Mouse (Mus musculus) midbrain, embryonic 12.5 days (tissue): ENCODE results near the gene Hspe1. TPM values are rescaled to one million over a fixed set of nuclear protein-coding genes. Genes with fewer than 3 reads are reported as not detected.

Experiments used
- ATAC-seq: fragments of 200-750 bp; cut with Nextera tagmentation; 2 replicates; pipeline ENCODE4 v1.8.0; 2017; ENCODE audit warnings: low read depth, moderate TSS enrichment, moderate library complexity; ENCODE audit not compliant: low FRiP score
- H3K27ac ChIP-seq: fragments of 300-500 bp; sonication (generic); replicated peaks from 2 replicates; pipeline ENCODE4 v1.5.1; 2016; ENCODE audit warnings: mild to moderate bottlenecking
- H3K27me3 ChIP-seq: fragments of 300-500 bp; sonication (generic); 2 replicates; pipeline ENCODE4 v1.6.1; 2016; ENCODE audit warnings: mild to moderate bottlenecking
- H3K36me3 ChIP-seq: fragments of 300-500 bp; sonication (generic); 2 replicates; pipeline ENCODE4 v1.6.1; 2016
- H3K4me1 ChIP-seq: fragments of 300-500 bp; sonication (generic); 2 replicates; pipeline ENCODE4 v1.6.1; 2016
- H3K4me2 ChIP-seq: fragments of 300-500 bp; sonication (generic); replicated peaks from 2 replicates; pipeline ENCODE4 v1.6.1; 2016; ENCODE audit warnings: mild to moderate bottlenecking, moderate library complexity
- H3K4me3 ChIP-seq: fragments of 300-500 bp; sonication (generic); 2 replicates; pipeline ENCODE4 v1.5.1; 2016; ENCODE audit warnings: mild to moderate bottlenecking
- H3K9ac ChIP-seq: fragments of 300-500 bp; sonication (generic); replicated peaks from 2 replicates; pipeline ENCODE4 v1.6.1; 2016; ENCODE audit warnings: mild to moderate bottlenecking, moderate library complexity
- H3K9me3 ChIP-seq: fragments of 300-500 bp; sonication (generic); 2 replicates; pipeline ENCODE4 v1.6.1; 2016; ENCODE audit warnings: mild to moderate bottlenecking
- WGBS: fragments of 180-500 bp; shearing (Covaris S2); methylation state at CpG from one replicate; pipeline ENCODE4 v1.1.7; 2016; 5-methylcytosine and 5-hydroxymethylcytosine counted together
- polyA plus RNA-seq: library from polyadenylated mRNA; unstranded; fragments of >200 nt; fragmentation: Nextera tagmentation; extraction: Ambion mirVana; gene quantifications from 2 replicates; pipeline ENCODE4 v1.2.1, GENCODE M21; 2016

The Hspe1 gene
- 373 and 400 TPM in 2 replicates for polyA plus RNA-seq

DNA sequence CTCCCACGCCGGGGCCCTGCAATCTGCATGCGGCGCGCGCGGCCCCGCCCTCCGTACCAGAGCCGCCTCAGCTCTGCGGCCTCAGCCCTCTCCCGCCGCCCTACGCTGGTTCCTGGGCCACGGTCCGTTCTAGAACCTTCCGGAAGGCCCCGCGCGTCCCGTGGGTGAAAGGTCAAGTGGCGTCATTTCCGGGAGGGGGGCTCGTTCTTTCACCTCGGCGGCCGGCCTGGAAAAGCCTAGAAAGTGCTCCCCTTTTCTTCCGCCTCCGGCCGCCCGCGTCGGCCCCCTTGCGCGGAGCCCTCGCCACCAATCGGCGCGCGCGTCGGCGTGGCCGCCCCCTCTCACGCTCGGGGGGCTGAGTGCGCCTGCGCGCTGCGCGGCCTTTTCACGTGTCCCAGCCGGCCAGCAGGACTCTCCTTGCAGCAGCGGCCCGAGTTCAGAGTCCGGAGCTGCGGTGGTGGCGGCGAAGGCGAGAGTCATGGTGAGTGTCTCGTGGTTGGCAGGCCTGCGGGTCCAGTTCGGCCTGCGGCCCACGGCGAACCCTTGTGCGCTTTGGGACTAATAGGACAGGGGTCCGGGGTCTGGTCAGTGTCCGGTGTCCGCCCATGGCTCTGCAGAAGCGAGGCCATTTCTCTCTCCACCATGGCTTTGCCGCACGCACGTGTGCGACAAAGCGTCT lies at the start of gene Hspe1, which contains the start of gene Hspd1:
Gene Hspe1, plus strand, starts transcription at position 201 of the 679 bp plus-strand sequence.
Gene Hspd1, minus strand, starts transcription at position 312 of the 679 bp plus-strand sequence.
- H3K36me3 ChIP-seq: peaks cover 30% of the 10 kb centered on the region
- peak within 1 kb of the TSS; percentile 86 for H3K4me3 ChIP-seq
- no peaks in the 10 kb centered on the region for H3K27me3 ChIP-seq
- under 1% methylated on average over 73 of the region's 76 CpGs for WGBS
- H3K9ac ChIP-seq: peak within 1 kb of the TSS; percentile 92
- no peaks in the 10 kb centered on the region for H3K9me3 ChIP-seq
- H3K4me1 ChIP-seq: peaks cover 37% of the 10 kb centered on the region
- peak within 1 kb of the TSS; percentile 94 for H3K27ac ChIP-seq
- peak within 1 kb of the TSS; percentile 91 for H3K4me2 ChIP-seq
- ATAC-seq: peak; percentile 95

DNA sequence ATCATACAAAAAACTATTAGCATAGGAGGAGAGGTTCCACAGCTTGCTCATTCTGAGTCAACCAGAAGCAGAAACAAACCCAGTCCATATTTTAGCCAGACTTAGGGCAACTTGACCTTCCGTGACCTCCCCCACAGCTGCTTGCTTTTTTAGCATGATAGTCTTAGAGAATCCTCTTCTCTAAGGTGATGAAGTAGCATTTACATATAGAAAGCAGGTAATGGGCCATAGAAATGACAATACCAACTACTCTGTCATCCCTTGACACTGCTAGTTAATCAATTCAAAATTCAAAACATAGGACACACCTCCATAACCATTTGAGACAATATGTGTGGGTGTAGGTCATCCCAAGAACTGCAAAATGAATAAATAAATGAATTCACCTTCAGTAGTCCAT lies 48.0 kb upstream of the Hspe1 start:
- Histone ChIP-seq H3K4me2 (no peak overlapping the region), H3K27me3 (no peaks in the 10 kb centered on the region), H3K9me3 (peaks cover 5% of the 10 kb centered on the region; the same call in 1 of the 2 replicates), H3K27ac (no peak overlapping the region), H3K4me3 (no peak overlapping the region), H3K4me1 (no peaks in the 10 kb centered on the region), H3K9ac (no peak overlapping the region), H3K36me3 (no peaks in the 10 kb centered on the region)
- WGBS: 96% methylated on average over 1 of the region's 1 CpGs
- ATAC-seq: no peak

GRCm38 (mm10) chr1:55041691-55042090 lies 46.2 kb upstream of the Hspe1 start:
- H3K27me3 ChIP-seq: no peaks in the 10 kb centered on the region
- no peak overlapping the region for H3K4me3 ChIP-seq
- H3K27ac ChIP-seq: no peak overlapping the region
- no peaks in the 10 kb centered on the region for H3K36me3 ChIP-seq
- H3K4me2 ChIP-seq: no peak overlapping the region
- WGBS: 88% methylated on average over 4 of the region's 4 CpGs
- H3K9ac ChIP-seq: no peak overlapping the region
- H3K4me1 ChIP-seq: no peaks in the 10 kb centered on the region
- no peak for ATAC-seq
- H3K9me3 ChIP-seq: peaks cover 5% of the 10 kb centered on the region; the same call in 1 of the 2 replicates

- Histone ChIP-seq H3K27ac (no peak overlapping the region), H3K4me1 (no peaks in the 10 kb centered on the region), H3K36me3 (no peaks in the 10 kb centered on the region), H3K9me3 (peaks cover 5% of the 10 kb centered on the region; the same call in 1 of the 2 replicates), H3K9ac (no peak overlapping the region), H3K27me3 (no peaks in the 10 kb centered on the region), H3K4me2 (no peak overlapping the region), H3K4me3 (no peak overlapping the region)
- WGBS: 81% methylated on average over 1 of the region's 1 CpGs
- no peak for ATAC-seq
Measured at GRCm38 (mm10) chr1:55042246-55042645, 45.7 kb upstream of the Hspe1 start.

DNA sequence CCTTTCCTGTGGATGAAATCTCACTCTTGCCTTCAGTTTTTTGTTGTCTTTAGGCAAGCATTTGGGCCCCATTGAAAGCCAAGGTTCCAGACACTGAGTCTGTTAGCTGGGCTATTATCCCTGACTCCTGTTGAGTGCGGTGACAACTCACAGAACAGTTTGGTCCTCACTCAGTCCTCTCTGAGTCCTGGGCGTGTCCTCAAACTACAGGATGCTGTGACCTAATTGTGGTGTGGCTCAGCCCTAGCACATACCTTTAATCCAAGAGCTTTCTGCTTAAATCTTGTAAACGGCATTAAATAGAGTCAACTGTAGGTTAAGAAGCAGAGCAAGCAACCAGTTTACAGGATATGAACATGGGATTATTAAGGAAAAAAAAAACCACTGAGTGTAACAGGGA lies 44.8 kb upstream of the Hspe1 start:
- Histone ChIP-seq H3K4me1 (no peaks in the 10 kb centered on the region), H3K4me2 (no peak overlapping the region), H3K4me3 (no peak overlapping the region), H3K36me3 (no peaks in the 10 kb centered on the region), H3K9me3 (peaks cover 5% of the 10 kb centered on the region; the same call in 1 of the 2 replicates), H3K27me3 (no peaks in the 10 kb centered on the region), H3K9ac (no peak overlapping the region), H3K27ac (no peak overlapping the region)
- 81% methylated on average over 3 of the region's 3 CpGs for WGBS
- ATAC-seq: no peak

DNA sequence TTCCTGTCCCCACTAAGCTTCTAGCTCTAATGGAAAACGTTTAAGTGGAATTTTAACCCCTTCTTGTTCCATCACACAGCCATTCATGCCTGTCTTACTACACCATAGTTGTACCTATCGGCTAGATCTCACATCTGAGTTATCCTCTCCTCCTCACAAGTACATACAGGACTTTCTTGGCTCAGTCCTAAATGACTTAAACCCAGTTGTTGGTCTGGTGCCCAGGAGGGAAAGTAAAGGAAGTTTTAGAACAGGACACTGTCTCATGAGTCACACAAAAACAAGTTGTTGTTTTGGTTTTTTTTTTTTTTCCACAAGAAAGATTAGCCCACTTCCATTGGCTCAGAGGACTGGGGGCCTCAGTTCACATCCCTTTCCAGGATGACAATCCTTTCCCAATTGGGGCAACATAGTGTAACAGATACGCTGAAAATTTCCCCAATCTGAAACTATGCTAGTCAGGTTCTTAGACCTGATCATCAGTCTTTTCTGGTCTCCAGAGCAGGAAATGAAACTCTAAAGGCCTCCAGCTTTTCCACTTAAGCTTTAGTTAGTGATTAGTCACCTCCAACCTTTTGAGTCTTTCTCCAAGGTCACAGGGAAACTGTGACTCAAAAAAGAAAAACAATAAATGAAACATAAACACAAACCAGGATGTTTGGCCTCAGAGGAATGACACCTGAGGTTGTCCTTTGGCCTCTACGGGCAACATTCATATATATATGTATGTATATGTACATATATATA lies 38.9 kb upstream of the Hspe1 start:
- Histone ChIP-seq H3K4me3 (no peak overlapping the region), H3K4me1 (peaks cover 10% of the 10 kb centered on the region), H3K27ac (no peak overlapping the region), H3K9me3 (no peaks in the 10 kb centered on the region), H3K36me3 (no peaks in the 10 kb centered on the region), H3K4me2 (no peak overlapping the region), H3K9ac (no peak overlapping the region), H3K27me3 (peaks cover 11% of the 10 kb centered on the region; the same call in 1 of the 2 replicates)
- no peak for ATAC-seq
- 70% methylated on average over 4 of the region's 4 CpGs for WGBS

- Histone ChIP-seq H3K9me3 (no peaks in the 10 kb centered on the region), H3K4me2 (peak overlapping the region; percentile 73), H3K36me3 (no peaks in the 10 kb centered on the region), H3K4me1 (peaks cover 12% of the 10 kb centered on the region), H3K9ac (peak overlapping the region; percentile 55; the same call in 1 of the 2 replicates), H3K27me3 (peaks cover 11% of the 10 kb centered on the region; the same call in 1 of the 2 replicates), H3K4me3 (no peak overlapping the region), H3K27ac (no peak overlapping the region)
- no peak for ATAC-seq
- WGBS: 77% methylated on average over 3 of the region's 3 CpGs
Measured at GRCm38 (mm10) chr1:55051671-55052070, 36.3 kb upstream of the Hspe1 start.

GRCm38 (mm10) chr1:55052355-55052953 lies 35.5 kb upstream of the Hspe1 start, which contains the start of gene Coq10b:
Coq10b (plus strand) TSS chr1:55052770.
- ATAC-seq: peak; percentile 100
- WGBS: under 1% methylated on average over 45 of the region's 46 CpGs
- peak within 1 kb of the TSS; percentile 79 for H3K27ac ChIP-seq
- no peaks in the 10 kb centered on the region for H3K36me3 ChIP-seq
- H3K4me1 ChIP-seq: peaks cover 12% of the 10 kb centered on the region
- H3K9me3 ChIP-seq: no peaks in the 10 kb centered on the region
- peak within 1 kb of the TSS; percentile 83 for H3K9ac ChIP-seq
- peaks cover 11% of the 10 kb centered on the region; the same call in 1 of the 2 replicates for H3K27me3 ChIP-seq
- H3K4me3 ChIP-seq: peak within 1 kb of the TSS; percentile 90
- peak within 1 kb of the TSS; percentile 73 for H3K4me2 ChIP-seq

DNA sequence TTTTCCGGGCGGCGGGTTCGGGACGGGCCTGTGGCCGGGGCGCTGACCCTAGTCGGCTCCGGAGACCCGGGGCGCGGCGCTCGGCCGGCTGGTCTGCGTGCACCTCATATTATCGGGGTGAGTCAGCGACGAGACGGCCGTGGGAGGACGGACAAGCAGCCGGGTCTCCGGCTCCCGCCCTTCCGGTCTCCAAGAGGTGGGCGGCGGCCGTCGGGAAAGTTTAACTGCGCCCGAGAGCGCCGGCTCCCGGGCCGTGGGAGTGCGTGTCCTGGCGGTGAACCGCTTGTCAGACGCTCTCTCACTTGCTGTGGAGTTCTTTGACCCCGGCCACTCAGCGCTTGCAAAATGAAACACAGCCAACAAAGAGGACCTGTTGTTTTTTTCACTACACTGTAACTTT lies 34.9 kb upstream of the Hspe1 start:
- ATAC-seq: no peak
- no peaks in the 10 kb centered on the region for H3K9me3 ChIP-seq

DNA sequence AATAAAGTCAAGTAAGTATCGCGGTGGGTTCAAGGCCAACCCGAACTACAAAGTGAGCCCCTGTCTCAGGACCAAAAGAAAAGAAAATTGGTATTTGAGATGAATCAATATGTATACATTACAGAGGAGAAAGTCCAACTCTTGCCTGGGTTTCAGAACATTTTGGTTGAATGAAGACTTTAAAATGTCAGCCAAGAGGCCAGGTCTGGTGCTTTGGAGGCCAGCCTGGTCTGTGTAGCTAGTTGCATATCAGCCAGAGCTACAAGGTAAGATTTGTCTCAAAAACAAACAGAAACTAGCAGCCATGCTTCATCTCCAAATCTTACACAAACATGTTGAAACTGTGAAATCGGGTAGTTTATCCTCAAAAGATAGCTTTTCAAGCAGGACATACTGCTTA lies 34.3 kb upstream of the Hspe1 start:
- H3K9me3 ChIP-seq: no peaks in the 10 kb centered on the region
- H3K9ac ChIP-seq: peak overlapping the region; percentile 83
- peak overlapping the region; percentile 90 for H3K4me3 ChIP-seq
- WGBS: 73% methylated on average over 4 of the region's 4 CpGs
- peak overlapping the region; percentile 73 for H3K4me2 ChIP-seq
- no peak overlapping the region for H3K27ac ChIP-seq
- peaks cover 11% of the 10 kb centered on the region; the same call in 1 of the 2 replicates for H3K27me3 ChIP-seq
- H3K4me1 ChIP-seq: peaks cover 12% of the 10 kb centered on the region
- no peak for ATAC-seq
- H3K36me3 ChIP-seq: no peaks in the 10 kb centered on the region

More for the DNA sequence above, 34.9 kb upstream of the Hspe1 start:
- no peaks in the 10 kb centered on the region for H3K36me3 ChIP-seq
- 0% methylated on average over 41 of the region's 42 CpGs for WGBS
- peak overlapping the region; percentile 83 for H3K9ac ChIP-seq
- peak overlapping the region; percentile 90 for H3K4me3 ChIP-seq
- H3K4me2 ChIP-seq: peak overlapping the region; percentile 73
- H3K27me3 ChIP-seq: peaks cover 11% of the 10 kb centered on the region; the same call in 1 of the 2 replicates
- H3K27ac ChIP-seq: peak overlapping the region; percentile 79
- peaks cover 12% of the 10 kb centered on the region for H3K4me1 ChIP-seq

- Histone ChIP-seq H3K27ac (no peak overlapping the region), H3K9me3 (no peaks in the 10 kb centered on the region), H3K4me3 (no peak overlapping the region), H3K4me1 (peaks cover 12% of the 10 kb centered on the region), H3K9ac (no peak overlapping the region), H3K36me3 (no peaks in the 10 kb centered on the region), H3K4me2 (no peak overlapping the region), H3K27me3 (peaks cover 11% of the 10 kb centered on the region; the same call in 1 of the 2 replicates)
- WGBS: 83% methylated on average over 5 of the region's 5 CpGs
- no peak for ATAC-seq
Measured at GRCm38 (mm10) chr1:55055322-55056115, 32.4 kb upstream of the Hspe1 start.
